Mouse (Mus musculus) ES-Bruce4 (cell line): ENCODE measurements at regions not wholly inside any gene's neighbourhood (a gene's known extent, or its start where the extent isn't known, plus 50 kb on each side); places are given as distances from the start of the nearest gene placed in this dataset.
"Not testable (repeated sequence)": the region's sequence is repeated elsewhere in the genome, so short reads cannot be mapped to it uniquely, and the experiment has no call there.

ENCODE experiments used
- H3K27ac ChIP-seq: 2 replicates; pipeline ENCODE4 v1.5.1; 2012; ENCODE audit warnings: low read length, inconsistent platforms; ENCODE audit not compliant: insufficient read depth
- H3K27me3 ChIP-seq: 2 replicates; pipeline ENCODE4 v1.6.1; 2012; ENCODE audit warnings: mild to moderate bottlenecking, low read length, inconsistent platforms; ENCODE audit not compliant: control insufficient read depth, poor library complexity, insufficient read depth, severe bottlenecking
- H3K36me3 ChIP-seq: 2 replicates; pipeline ENCODE4 v1.6.1; 2012; ENCODE audit warnings: inconsistent platforms, mild to moderate bottlenecking, low read length, moderate library complexity; ENCODE audit not compliant: control insufficient read depth, poor library complexity, insufficient read depth, severe bottlenecking
- H3K4me1 ChIP-seq: one replicate; pipeline ENCODE4 v1.8.1; 2011; ENCODE audit warnings: low read length; ENCODE audit not compliant: control insufficient read depth, insufficient read depth
- H3K4me3 ChIP-seq: 2 replicates; pipeline ENCODE4 v1.5.1; 2011; ENCODE audit warnings: low read depth, mild to moderate bottlenecking, low read length
- H3K9ac ChIP-seq: 2 replicates; pipeline ENCODE4 v1.6.1; 2012; ENCODE audit warnings: low read depth, mild to moderate bottlenecking, inconsistent platforms; ENCODE audit not compliant: poor library complexity, severe bottlenecking
- H3K9me3 ChIP-seq: replicated peaks from 2 replicates; pipeline ENCODE4 v1.6.1; 2012; ENCODE audit warnings: mild to moderate bottlenecking, low read length, inconsistent platforms; ENCODE audit not compliant: control insufficient read depth, poor library complexity, insufficient read depth, severe bottlenecking
- CTCF ChIP-seq: IDR thresholded peaks from one replicate; pipeline ENCODE4 v1.8.1; 2011; ENCODE audit warnings: low read depth, low read length
- EP300 ChIP-seq: IDR thresholded peaks from 2 replicates; pipeline ENCODE4 v1.6.1; 2011; ENCODE audit warnings: low read depth, low read length; ENCODE audit not compliant: insufficient read depth
- POLR2A ChIP-seq: IDR thresholded peaks from one replicate; pipeline ENCODE4 v1.8.1; 2011; ENCODE audit warnings: low read length; ENCODE audit not compliant: insufficient read depth

DNA sequence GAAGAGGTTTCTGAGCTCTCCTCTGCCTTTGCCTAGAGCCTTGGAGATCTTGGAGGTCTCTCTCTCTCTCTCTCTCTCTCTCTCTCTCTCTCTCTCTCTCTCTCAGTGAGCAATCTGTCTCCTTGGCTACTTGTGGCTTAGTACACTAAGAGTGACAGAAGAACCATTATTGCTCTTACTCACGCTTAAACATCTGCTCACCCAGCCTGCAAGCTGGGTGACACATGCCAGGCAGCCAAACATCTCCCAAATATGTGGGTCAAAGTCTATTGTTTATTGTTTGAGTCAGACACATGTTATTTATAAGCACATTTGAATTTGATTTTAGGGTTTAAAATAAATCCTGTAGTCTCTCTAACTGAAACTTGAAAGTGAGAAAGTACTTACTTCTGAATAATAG lies 72.7 kb downstream of the Ccdc71l start:
- H3K27ac ChIP-seq: no peak overlapping the region
- no peaks in the 10 kb centered on the region for H3K9me3 ChIP-seq
- H3K9ac ChIP-seq: no peak overlapping the region
- no peaks in the 10 kb centered on the region for H3K27me3 ChIP-seq
- no peaks in the 10 kb centered on the region for H3K4me1 ChIP-seq
- TF ChIP-seq CTCF (no peak), EP300 (no peak), POLR2A (no peak)
- H3K36me3 ChIP-seq: no peaks in the 10 kb centered on the region
- no peak overlapping the region for H3K4me3 ChIP-seq

DNA sequence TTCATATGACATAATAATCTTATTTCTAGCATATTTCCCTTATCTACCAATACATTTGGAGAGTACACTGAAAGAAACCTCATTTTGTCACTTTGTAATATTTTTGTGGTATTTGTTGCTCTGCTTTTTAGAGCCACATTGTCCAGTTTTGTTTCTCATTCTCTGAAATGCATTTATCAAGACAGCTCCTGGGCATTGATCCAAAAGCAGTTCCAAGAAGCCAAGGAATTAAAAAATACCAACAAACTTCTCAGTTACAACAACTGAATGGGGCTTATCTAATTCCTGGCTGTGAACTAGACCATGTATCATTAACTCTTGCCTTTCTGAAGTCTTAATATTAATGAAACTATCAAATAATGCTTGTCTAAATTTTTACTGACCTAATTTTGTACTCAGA lies 76.3 kb downstream of the Ccdc71l start:
- H3K9me3 ChIP-seq: no peaks in the 10 kb centered on the region
- H3K36me3 ChIP-seq: no peaks in the 10 kb centered on the region
- no peak for TF ChIP-seq POLR2A
- TF ChIP-seq EP300: no peak
- TF ChIP-seq CTCF: no peak
- no peak overlapping the region for H3K9ac ChIP-seq
- H3K27me3 ChIP-seq: no peaks in the 10 kb centered on the region
- H3K27ac ChIP-seq: no peak overlapping the region
- H3K4me1 ChIP-seq: no peaks in the 10 kb centered on the region
- no peak overlapping the region for H3K4me3 ChIP-seq

DNA sequence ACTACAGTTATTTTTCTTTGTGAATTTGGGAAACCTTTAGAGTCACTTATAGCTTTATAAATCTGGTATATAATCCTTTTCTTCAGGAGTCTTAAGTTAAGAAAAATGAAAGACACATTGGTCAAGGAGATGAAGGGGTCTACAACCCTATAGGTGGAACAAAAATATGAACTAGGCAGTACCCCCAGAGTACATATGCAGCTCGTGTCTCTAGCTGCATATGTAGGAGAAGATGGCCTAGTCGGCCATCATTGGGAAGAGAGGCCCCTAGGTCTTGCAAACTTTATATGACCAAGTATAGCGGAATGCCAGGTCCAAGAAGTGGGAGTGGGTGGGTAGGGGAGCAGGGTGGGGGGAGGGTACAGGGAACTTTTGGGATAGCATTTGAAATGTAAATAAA lies 76.7 kb downstream of the Ccdc71l start:
- H3K27ac ChIP-seq, H3K27me3 ChIP-seq, H3K9me3 ChIP-seq, H3K4me3 ChIP-seq, H3K9ac ChIP-seq, H3K36me3 ChIP-seq, H3K4me1 ChIP-seq: not testable (repeated sequence)

DNA sequence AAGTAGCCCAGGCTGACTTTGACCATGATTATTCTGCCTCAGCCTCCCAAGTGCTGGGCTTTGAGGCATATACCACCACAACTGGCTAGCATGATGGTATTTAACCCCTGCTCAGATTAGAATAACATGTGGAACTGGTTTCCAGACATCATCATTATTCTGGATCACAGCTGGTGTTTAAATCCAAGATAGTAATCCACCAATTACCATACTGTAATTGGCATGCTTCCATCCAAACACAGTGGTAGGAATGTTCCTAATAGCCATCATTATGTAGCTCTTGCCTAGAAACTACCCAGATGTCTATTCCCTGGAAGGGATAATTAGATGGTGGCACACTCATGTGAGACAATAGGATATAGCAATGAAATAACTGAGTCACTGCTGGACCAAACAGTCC lies 77.4 kb downstream of the Ccdc71l start:
- H3K27me3 ChIP-seq: no peaks in the 10 kb centered on the region
- H3K36me3 ChIP-seq: no peaks in the 10 kb centered on the region
- no peaks in the 10 kb centered on the region for H3K4me1 ChIP-seq
- H3K27ac ChIP-seq: no peak overlapping the region
- no peak overlapping the region for H3K4me3 ChIP-seq
- H3K9ac ChIP-seq: no peak overlapping the region
- TF ChIP-seq CTCF (no peak), POLR2A (no peak), EP300 (no peak)
- H3K9me3 ChIP-seq: no peaks in the 10 kb centered on the region

DNA sequence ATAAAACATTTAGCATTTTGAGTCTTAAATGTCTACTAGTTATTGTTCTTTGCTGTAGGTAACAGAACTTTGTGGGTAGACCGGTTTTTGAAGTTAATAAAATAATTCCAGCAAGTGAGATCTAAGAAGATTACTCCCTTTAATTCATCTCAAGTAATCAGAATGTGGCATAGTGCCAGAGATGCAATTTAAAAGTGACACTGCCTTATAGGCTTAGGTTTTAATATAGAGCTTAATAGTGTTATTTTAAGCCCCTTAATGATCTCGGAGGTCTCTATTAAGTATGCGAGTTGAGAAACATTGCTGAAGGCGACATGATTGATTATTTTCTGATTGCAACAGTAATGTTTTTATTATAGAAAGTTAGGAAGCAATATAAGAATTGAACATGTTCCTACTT lies 78.3 kb downstream of the Ccdc71l start:
- Histone ChIP-seq H3K4me1 (no peaks in the 10 kb centered on the region), H3K9me3 (no peaks in the 10 kb centered on the region), H3K4me3 (no peak overlapping the region), H3K9ac (no peak overlapping the region), H3K27ac (no peak overlapping the region), H3K27me3 (no peaks in the 10 kb centered on the region), H3K36me3 (no peaks in the 10 kb centered on the region)
- TF ChIP-seq CTCF (no peak), EP300 (no peak), POLR2A (no peak)

DNA sequence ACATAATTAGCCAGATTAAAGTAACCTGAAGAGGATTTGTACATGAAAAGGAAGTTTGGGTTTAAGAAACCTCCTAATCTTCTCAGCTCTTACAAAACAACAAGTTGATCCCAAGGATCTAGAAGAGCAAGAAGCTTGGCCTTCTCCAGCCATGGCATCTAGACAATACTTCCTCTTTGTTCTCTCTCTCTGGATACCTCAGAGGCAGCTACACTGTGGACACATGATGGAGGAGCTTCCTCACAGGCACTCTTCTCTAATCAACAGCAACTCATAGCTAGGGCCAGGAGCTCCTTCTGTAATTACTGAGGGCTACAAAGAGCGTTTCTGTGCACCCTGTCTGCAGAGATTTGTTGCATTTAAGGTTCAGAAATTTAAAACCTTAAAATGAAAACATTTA lies 79.9 kb downstream of the Ccdc71l start:
- H3K27ac ChIP-seq: no peak overlapping the region
- TF ChIP-seq POLR2A: no peak
- TF ChIP-seq EP300: no peak
- no peak for TF ChIP-seq CTCF

More for the DNA sequence above, 79.9 kb downstream of the Ccdc71l start:
- no peaks in the 10 kb centered on the region for H3K27me3 ChIP-seq
- H3K4me3 ChIP-seq: no peak overlapping the region
- H3K9ac ChIP-seq: no peak overlapping the region
- no peaks in the 10 kb centered on the region for H3K4me1 ChIP-seq
- H3K36me3 ChIP-seq: no peaks in the 10 kb centered on the region
- H3K9me3 ChIP-seq: peaks cover 5% of the 10 kb centered on the region; the same call in 1 of the 2 replicates
